Mouse (Mus musculus): ENCODE measurements around the gene Klhl22. TPM values are rescaled to one million over a fixed set of nuclear protein-coding genes. Genes with fewer than 3 reads are reported as not detected.

The Klhl22 gene
- polyA plus RNA-seq, 1 experiment from 2014 or later, result 68.2 TPM

DNA sequence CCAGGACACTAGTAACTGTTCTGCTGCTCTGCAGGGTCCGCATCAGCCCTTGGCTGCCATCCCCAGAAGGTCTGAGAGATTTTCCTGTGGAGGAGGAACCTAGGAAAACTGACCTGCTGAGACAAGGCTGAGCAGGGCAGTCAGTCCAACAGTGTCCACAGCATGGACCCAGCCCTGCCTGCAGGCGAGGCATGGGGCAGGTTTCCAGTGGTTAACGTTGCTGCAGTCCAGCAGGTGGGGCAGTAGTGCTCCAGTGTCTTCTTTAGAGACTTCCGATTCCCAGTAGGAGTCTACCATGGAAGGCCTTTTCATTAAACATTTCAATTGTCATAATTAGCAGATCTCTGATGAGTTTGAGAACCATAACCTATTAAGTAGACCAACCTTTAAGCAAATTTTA, 16.1 kb upstream of the Klhl22 start:
- no peak for ATAC-seq
- no peaks in the 10 kb centered on the region for H3K27me3 ChIP-seq (replicated peaks; ENCODE audit: control insufficient read depth, insufficient read depth, low read length)
- no peak overlapping the region for H3K9ac ChIP-seq (ENCODE audit: low read length)
- no peak overlapping the region for H3K4me3 ChIP-seq (ENCODE audit: low read depth, low read length)
- 38% methylated on average over 4 of the region's 4 CpGs for WGBS
- no peak overlapping the region for H3K4me2 ChIP-seq (ENCODE audit: low read length)
- no peak for DNase-seq (ENCODE audit: low spot score)
- H3K36me3 ChIP-seq (ENCODE audit: control insufficient read depth, insufficient read depth, low read length), result no peaks in the 10 kb centered on the region
- no peak overlapping the region for H3K27ac ChIP-seq (ENCODE audit: low read depth, low read length)
- no peaks in the 10 kb centered on the region for H3K9me3 ChIP-seq (replicated peaks; ENCODE audit: control insufficient read depth, low read length)
- no peaks in the 10 kb centered on the region for H3K4me1 ChIP-seq (ENCODE audit: control insufficient read depth, insufficient read depth, low read length)

DNA sequence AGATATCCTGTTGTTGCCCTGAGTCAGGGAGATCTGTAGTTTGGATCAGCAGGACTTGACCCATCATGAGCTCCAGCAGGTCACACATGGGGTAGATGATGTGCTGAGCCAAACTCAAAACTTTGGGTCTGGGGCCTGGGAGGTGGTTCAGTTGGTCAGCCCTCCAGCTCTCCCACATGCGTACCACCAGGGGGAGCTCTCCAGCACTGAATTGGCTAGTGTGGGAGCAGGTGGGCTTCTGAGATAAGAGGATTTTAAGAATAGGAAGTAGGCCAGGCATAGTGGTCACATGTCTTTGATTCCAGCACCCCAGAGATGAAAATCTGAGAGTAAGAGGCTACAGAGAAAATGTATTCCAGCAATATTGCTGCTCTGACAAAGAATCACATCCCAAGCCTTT, 14.9 kb upstream of the Klhl22 start:
- 15% methylated on average over 1 of the region's 1 CpGs for WGBS
- peak; percentile 57 for DNase-seq (ENCODE audit: low spot score)
- Histone ChIP-seq H3K9ac (ENCODE audit: low read length) (no peak overlapping the region), H3K4me1 (ENCODE audit: control insufficient read depth, insufficient read depth, low read length) (no peaks in the 10 kb centered on the region), H3K4me2 (ENCODE audit: low read length) (no peak overlapping the region), H3K36me3 (ENCODE audit: control insufficient read depth, insufficient read depth, low read length) (no peaks in the 10 kb centered on the region), H3K9me3 (replicated peaks; ENCODE audit: control insufficient read depth, low read length) (no peaks in the 10 kb centered on the region), H3K27ac (ENCODE audit: low read depth, low read length) (no peak overlapping the region), H3K27me3 (replicated peaks; ENCODE audit: control insufficient read depth, insufficient read depth, low read length) (no peaks in the 10 kb centered on the region), H3K4me3 (ENCODE audit: low read depth, low read length) (no peak overlapping the region)
- ATAC-seq, result peak; percentile 55; the same call in 1 of the 2 replicates

DNA sequence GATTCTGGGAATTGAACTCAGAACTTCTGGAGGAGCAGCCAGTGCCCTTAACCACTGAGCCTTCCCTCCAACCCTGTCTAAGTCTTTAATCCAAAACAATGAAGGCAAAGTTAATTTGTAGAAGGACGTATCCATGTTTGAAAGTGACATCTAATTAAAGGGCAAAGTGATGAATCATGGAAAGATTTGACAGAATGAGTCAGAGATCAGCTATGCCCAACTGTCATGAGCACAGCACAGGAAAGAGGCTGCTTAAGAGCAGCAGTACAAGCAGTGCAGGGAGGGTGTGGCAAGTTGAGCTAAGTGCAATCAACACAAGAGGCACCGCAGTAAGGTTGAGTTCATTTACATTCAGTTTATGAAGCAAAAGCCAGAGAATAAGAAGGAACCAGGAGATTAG, 14.4 kb upstream of the Klhl22 start:
- no peaks in the 10 kb centered on the region for H3K36me3 ChIP-seq (ENCODE audit: control insufficient read depth, insufficient read depth, low read length)
- no peak overlapping the region for H3K4me2 ChIP-seq (ENCODE audit: low read length)
- H3K9ac ChIP-seq (ENCODE audit: low read length), result no peak overlapping the region
- ATAC-seq (no peak), DNase-seq (ENCODE audit: low spot score) (no peak)
- H3K4me3 ChIP-seq (ENCODE audit: low read depth, low read length), result no peak overlapping the region
- H3K27ac ChIP-seq (ENCODE audit: low read depth, low read length), result no peak overlapping the region
- no peaks in the 10 kb centered on the region for H3K4me1 ChIP-seq (ENCODE audit: control insufficient read depth, insufficient read depth, low read length)
- H3K9me3 ChIP-seq (replicated peaks; ENCODE audit: control insufficient read depth, low read length), result no peaks in the 10 kb centered on the region
- WGBS, result 81% methylated on average over 2 of the region's 2 CpGs
- H3K27me3 ChIP-seq (replicated peaks; ENCODE audit: control insufficient read depth, insufficient read depth, low read length), result no peaks in the 10 kb centered on the region

DNA sequence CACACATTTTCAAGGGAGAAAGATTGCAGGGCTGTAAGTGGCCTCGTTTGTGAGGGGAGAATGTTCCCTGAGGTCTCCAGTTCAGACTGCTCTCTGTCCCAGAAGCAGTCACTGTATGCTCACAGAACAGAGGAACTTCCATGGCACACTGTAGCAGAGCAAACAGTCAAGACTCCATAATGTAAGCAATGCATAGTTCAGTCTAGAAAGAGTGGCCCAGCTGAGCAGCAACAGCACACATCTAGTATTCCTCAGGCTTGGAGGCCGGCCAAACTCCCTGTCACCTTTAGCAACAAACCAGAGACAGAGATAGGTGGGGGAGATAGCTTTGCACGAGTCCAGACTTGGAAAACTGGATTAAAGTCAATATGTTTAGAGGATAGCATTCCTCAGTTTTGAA, 6.4 kb upstream of the Klhl22 start:
- Histone ChIP-seq H3K4me2 (ENCODE audit: low read length) (no peak overlapping the region), H3K4me3 (ENCODE audit: low read depth, low read length) (no peak overlapping the region), H3K9ac (ENCODE audit: low read length) (no peak overlapping the region), H3K36me3 (ENCODE audit: control insufficient read depth, insufficient read depth, low read length) (no peaks in the 10 kb centered on the region), H3K9me3 (replicated peaks; ENCODE audit: control insufficient read depth, low read length) (no peaks in the 10 kb centered on the region), H3K27ac (ENCODE audit: low read depth, low read length) (no peak overlapping the region), H3K4me1 (ENCODE audit: control insufficient read depth, insufficient read depth, low read length) (no peaks in the 10 kb centered on the region), H3K27me3 (replicated peaks; ENCODE audit: control insufficient read depth, insufficient read depth, low read length) (no peaks in the 10 kb centered on the region)
- ATAC-seq (no peak), DNase-seq (ENCODE audit: low spot score) (no peak)
- 32% methylated on average over 3 of the region's 3 CpGs for WGBS

DNA sequence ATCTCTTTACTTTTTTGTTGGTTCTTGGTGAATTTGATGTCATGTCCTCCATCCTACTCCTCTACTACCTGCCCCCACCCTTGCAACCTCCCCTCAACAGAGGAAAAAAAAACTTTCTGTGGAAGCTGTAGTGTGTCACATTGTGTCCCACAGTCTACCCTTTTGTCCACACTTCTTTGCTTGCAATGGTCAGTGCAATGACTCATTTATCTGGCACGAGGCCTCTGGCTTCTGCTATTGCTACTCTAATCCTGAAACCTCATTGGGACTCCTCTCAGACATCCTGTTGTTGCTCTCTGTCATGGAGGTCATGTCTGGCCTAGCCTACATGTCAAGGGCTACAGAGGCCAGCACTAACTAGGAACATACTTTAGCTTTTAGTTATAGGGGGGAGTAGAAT, 5.7 kb upstream of the Klhl22 start:
- Histone ChIP-seq H3K9me3 (replicated peaks; ENCODE audit: control insufficient read depth, low read length) (no peaks in the 10 kb centered on the region), H3K4me2 (ENCODE audit: low read length) (no peak overlapping the region), H3K4me1 (ENCODE audit: control insufficient read depth, insufficient read depth, low read length) (no peaks in the 10 kb centered on the region), H3K27ac (ENCODE audit: low read depth, low read length) (no peak overlapping the region), H3K27me3 (replicated peaks; ENCODE audit: control insufficient read depth, insufficient read depth, low read length) (no peaks in the 10 kb centered on the region), H3K36me3 (ENCODE audit: control insufficient read depth, insufficient read depth, low read length) (no peaks in the 10 kb centered on the region), H3K9ac (ENCODE audit: low read length) (no peak overlapping the region), H3K4me3 (ENCODE audit: low read depth, low read length) (no peak overlapping the region)
- WGBS, result 38% methylated on average over 1 of the region's 1 CpGs
- ATAC-seq, result no peak
- DNase-seq (ENCODE audit: low spot score), result no peak

DNA sequence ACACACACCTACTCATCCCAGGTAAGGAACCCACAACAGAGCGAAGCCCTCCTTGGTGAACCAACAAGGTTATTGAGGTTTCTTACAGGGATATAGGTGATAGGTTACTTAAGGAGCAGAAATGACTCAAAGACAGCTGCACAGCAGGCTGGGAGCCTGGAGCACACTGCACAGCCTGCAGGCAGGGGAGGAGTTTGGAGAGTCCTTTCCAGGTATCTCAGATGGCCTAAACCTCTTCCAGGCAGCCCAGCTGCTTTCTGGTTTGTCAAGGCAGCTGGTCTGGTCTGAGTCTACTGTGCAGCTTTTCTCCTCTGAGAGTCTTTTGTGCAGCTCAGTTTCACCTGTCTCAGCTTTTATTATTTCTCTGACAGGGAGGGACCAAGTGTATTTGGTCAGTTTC, 1.7 kb upstream of the Klhl22 start:
- WGBS, result 96% methylated on average over 1 of the region's 1 CpGs
- Histone ChIP-seq H3K4me2 (ENCODE audit: low read length) (no peak overlapping the region), H3K9me3 (replicated peaks; ENCODE audit: control insufficient read depth, low read length) (no peaks in the 10 kb centered on the region), H3K36me3 (ENCODE audit: control insufficient read depth, insufficient read depth, low read length) (no peaks in the 10 kb centered on the region), H3K27ac (ENCODE audit: low read depth, low read length) (no peak overlapping the region), H3K4me1 (ENCODE audit: control insufficient read depth, insufficient read depth, low read length) (peaks cover 5% of the 10 kb centered on the region; the same call in 1 of the 2 replicates), H3K27me3 (replicated peaks; ENCODE audit: control insufficient read depth, insufficient read depth, low read length) (no peaks in the 10 kb centered on the region), H3K9ac (ENCODE audit: low read length) (no peak overlapping the region), H3K4me3 (ENCODE audit: low read depth, low read length) (no peak overlapping the region)
- ATAC-seq (no peak), DNase-seq (ENCODE audit: low spot score) (no peak)

DNA sequence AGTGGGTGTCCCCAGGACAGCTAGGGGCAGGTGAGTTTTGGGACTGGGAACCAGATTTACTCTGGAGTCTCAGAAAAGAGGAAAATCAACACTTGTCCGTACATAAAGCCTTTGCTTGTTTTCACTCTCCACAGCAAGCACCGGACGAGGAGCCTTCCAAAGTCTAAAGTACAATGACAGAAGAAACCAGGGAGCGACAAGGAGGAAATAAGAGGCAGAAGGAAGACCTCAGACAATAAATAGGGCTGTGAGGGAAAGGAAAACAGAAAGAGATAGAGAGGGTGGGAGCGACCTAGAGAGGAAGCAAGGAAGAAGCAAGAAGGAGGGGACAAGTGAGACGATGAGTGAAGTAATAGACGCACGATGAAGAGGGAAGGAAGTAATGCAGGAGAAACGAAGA, 516 bp upstream of the Klhl22 start:
- 58% methylated on average over 9 of the region's 9 CpGs for WGBS
- H3K27ac ChIP-seq (ENCODE audit: low read depth, low read length), result no peak overlapping the region
- H3K9ac ChIP-seq (ENCODE audit: low read length), result peak overlapping the region; percentile 89
- DNase-seq (ENCODE audit: low spot score) (no peak), ATAC-seq (no peak)
- H3K4me1 ChIP-seq (ENCODE audit: control insufficient read depth, insufficient read depth, low read length), result peaks cover 5% of the 10 kb centered on the region; the same call in 1 of the 2 replicates
- H3K4me3 ChIP-seq (ENCODE audit: low read depth, low read length), result peak overlapping the region; percentile 68
- no peaks in the 10 kb centered on the region for H3K9me3 ChIP-seq (replicated peaks; ENCODE audit: control insufficient read depth, low read length)
- H3K36me3 ChIP-seq (ENCODE audit: control insufficient read depth, insufficient read depth, low read length), result no peaks in the 10 kb centered on the region
- H3K4me2 ChIP-seq (ENCODE audit: low read length), result peak overlapping the region; percentile 92
- no peaks in the 10 kb centered on the region for H3K27me3 ChIP-seq (replicated peaks; ENCODE audit: control insufficient read depth, insufficient read depth, low read length)

DNA sequence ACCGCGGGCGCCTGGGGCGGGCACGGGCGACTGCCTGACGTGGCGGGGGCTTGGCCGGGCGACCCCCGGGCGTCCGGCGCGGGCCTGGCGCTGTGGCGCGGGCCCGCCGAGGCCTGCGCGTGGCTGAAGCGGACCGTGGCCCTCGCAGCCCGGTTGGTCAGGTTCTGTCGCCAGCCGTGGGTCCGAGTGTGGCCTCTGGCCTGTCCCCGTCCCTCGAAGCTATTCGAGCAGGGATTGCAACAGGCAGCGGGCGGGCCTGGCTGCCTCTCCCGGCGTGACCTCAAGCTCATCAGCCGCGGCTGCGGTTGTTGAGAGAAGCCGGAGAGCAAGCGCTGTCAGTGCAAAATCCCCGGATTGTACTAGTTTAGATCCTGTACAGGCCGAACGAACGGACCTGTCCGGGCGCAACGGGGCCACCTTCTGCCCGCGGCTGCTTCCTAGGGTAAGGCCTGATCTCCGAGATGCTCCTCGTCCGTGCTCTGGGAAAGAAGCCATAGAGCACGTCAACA, 449 bp downstream of the Klhl22 start:
- H3K4me2 ChIP-seq (ENCODE audit: low read length), result peak overlapping the region; percentile 92
- H3K4me3 ChIP-seq (ENCODE audit: low read depth, low read length), result peak overlapping the region; percentile 68
- no peaks in the 10 kb centered on the region for H3K27me3 ChIP-seq (replicated peaks; ENCODE audit: control insufficient read depth, insufficient read depth, low read length)
- ATAC-seq, result peak; percentile 49
- peak overlapping the region; percentile 89 for H3K9ac ChIP-seq (ENCODE audit: low read length)
- no peaks in the 10 kb centered on the region for H3K9me3 ChIP-seq (replicated peaks; ENCODE audit: control insufficient read depth, low read length)
- peaks cover 5% of the 10 kb centered on the region; the same call in 1 of the 2 replicates for H3K4me1 ChIP-seq (ENCODE audit: control insufficient read depth, insufficient read depth, low read length)
- peaks cover 5% of the 10 kb centered on the region; the same call in 1 of the 2 replicates for H3K36me3 ChIP-seq (ENCODE audit: control insufficient read depth, insufficient read depth, low read length)
- WGBS, result 3% methylated on average over 51 of the region's 54 CpGs
- peak; percentile 45 for DNase-seq (ENCODE audit: low spot score)
- H3K27ac ChIP-seq (ENCODE audit: low read depth, low read length), result peak overlapping the region; percentile 79

DNA sequence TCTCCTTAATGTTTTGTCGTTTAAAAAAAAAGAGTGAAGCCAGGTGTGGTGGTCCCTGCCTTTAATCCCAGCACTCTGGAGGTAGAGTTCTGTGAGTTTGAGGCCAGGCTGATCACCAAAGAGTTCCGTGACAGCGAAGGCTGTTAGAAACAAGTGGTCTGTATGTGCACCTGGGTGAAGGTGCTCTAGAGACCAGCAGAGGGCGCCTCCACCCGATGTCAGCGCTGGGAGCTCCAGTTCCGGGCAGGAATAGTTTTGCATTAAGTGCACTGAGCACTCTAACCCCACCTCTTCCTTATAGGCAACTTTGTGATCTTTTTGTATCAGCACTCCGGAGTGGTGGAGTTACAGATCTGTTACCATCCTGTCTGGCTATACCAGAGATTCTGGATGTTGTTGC, 1.2 kb downstream of the Klhl22 start:
- H3K27me3 ChIP-seq (replicated peaks; ENCODE audit: control insufficient read depth, insufficient read depth, low read length), result no peaks in the 10 kb centered on the region
- WGBS, result 41% methylated on average over 8 of the region's 8 CpGs
- H3K9ac ChIP-seq (ENCODE audit: low read length), result no peak overlapping the region
- no peak overlapping the region for H3K27ac ChIP-seq (ENCODE audit: low read depth, low read length)
- DNase-seq (ENCODE audit: low spot score), result peak; percentile 35
- peak overlapping the region; percentile 92 for H3K4me2 ChIP-seq (ENCODE audit: low read length)
- no peaks in the 10 kb centered on the region for H3K9me3 ChIP-seq (replicated peaks; ENCODE audit: control insufficient read depth, low read length)
- H3K4me1 ChIP-seq (ENCODE audit: control insufficient read depth, insufficient read depth, low read length), result peaks cover 5% of the 10 kb centered on the region; the same call in 1 of the 2 replicates
- H3K36me3 ChIP-seq (ENCODE audit: control insufficient read depth, insufficient read depth, low read length), result peaks cover 11% of the 10 kb centered on the region
- peak overlapping the region; percentile 68 for H3K4me3 ChIP-seq (ENCODE audit: low read depth, low read length)
- ATAC-seq, result no peak
